Mouse (Mus musculus): ENCODE measurements around the gene Sh3bgr. TPM values are rescaled to one million over a fixed set of nuclear protein-coding genes. Genes with fewer than 3 reads are reported as not detected.

Sh3bgr gene
- total RNA-seq, 2 experiments from 2014 or later, result 843 to 991 TPM

DNA sequence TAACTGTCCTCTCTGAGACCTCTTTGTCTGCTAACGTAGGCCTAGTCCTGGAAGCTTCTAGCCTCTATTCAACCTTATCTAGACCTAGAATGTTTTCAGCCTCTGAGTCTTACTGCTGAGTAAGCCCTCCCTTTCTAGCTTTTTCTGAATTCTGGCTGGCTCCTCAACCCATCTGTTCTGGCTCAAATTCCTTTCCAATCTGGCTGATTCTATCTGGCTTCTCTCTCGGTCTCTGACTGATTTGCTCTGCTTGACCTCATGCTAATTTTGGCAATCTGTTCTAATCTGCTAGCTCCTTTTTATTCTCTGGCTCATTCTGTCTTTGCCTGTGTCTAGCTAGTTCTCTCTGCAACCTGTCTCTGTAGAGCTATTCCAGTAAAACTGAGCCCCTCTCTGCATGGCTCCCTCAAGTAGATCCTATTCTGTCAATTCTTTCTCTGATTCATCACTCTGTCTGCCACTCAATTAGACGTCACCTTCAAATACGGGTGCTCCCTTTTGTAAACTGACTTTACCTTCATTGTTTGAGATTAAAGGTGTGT lies 34.5 kb upstream of the Sh3bgr start:
- TF ChIP-seq CTCF (IDR thresholded peaks at IDR 0.05), result no peak
- no peak for DNase-seq
- Histone ChIP-seq H3K27ac (no peak overlapping the region), H3K4me3 (no peak overlapping the region)
- intact Hi-C loops (cut with DNase I), result loop anchor here (2.0 kb wide), 1 partner anchor 179 kb away; no protein-coding TSS in a partner anchor

DNA sequence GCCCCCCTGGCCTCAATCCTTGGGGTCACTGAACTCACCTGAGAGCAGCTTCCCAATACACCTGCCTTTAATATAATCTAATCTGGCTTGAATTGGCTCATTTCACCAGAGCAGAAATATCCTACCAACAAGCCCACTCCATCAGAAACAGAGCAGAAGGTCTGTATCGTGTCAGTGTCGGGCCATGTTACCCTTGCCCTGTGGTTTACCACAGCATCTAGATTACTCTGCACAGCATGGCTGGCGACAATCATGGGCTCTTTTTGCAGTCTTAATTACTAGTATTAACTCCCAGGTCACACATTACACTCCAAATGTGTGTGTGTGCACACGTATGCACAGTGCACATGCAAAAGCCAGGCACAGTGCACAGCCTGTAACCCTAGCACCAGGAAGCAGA lies 31.4 kb upstream of the Sh3bgr start:
- Histone ChIP-seq H3K27ac (no peak overlapping the region), H3K4me3 (no peak overlapping the region)
- DNase-seq, result no peak
- TF ChIP-seq CTCF (IDR thresholded peaks at IDR 0.05), result no peak
- intact Hi-C loops (cut with DNase I), result no loop called here

DNA sequence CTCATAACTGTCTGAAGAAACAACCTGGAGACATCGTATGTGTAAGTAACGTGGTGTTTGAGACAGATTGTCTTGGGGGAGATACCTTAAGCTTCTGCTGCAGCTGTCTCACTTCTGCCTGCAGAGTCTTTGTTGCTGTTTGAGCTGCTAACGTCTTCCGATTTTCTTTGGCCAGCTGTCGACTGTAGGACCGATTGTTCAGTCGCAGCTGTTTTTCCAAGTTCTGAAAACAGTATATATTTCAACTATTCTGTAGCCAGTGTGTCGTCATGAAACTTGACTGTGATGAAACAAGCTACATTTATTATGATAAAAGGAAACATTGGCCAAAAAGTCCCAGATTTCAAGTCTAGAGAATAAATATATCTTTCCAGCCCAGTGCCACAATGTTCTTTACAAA lies 26.6 kb upstream of the Sh3bgr start:
- Histone ChIP-seq H3K4me3 (no peak overlapping the region), H3K27ac (no peak overlapping the region)
- no peak for TF ChIP-seq CTCF (IDR thresholded peaks at IDR 0.05)
- intact Hi-C loops (cut with DNase I), result no loop called here
- no peak for DNase-seq

DNA sequence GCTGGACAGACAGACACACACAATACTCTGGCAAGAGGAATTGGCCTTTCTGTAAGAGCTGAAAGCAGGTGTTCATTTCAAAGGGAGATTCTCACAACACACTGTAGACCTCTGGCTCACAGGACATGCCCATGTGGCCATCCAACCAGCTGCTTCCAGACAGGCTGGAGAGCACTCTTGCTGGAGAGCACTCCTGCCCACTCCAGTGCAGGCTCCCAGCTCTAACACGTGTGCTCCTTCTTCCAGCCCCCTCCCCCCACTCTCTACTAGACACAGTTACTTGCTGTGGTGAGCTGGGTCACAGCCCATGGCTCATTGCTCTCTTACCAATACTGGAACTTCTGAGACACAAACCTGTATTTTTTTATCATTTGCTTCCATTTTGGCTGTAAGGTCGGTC lies 24.9 kb upstream of the Sh3bgr start:
- Histone ChIP-seq H3K27ac (no peak overlapping the region), H3K4me3 (no peak overlapping the region)
- TF ChIP-seq CTCF (IDR thresholded peaks at IDR 0.05), result no peak
- no peak for DNase-seq
- intact Hi-C loops (cut with DNase I), result no loop called here

DNA sequence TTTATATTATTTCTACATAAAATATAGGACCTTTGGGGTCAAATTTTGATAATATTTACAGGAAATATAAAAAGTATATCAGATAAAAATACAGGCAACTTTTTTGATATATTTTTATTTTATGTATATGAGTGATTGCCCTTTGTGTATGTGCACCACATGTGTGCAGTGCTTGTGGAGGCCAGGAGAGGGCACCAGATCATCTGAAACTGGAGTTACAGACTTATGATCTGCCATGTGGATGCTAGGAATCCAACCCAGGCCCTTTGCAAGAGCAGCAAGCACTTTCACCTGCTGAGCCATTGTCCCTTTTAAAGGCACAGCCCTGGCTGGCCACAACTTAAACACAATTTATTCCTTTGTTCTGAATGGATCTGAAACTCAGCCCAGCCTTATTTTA lies 21.1 kb upstream of the Sh3bgr start:
- intact Hi-C loops (cut with DNase I), result no loop called here
- H3K4me3 ChIP-seq, result no peak overlapping the region
- H3K27ac ChIP-seq, result no peak overlapping the region
- no peak for TF ChIP-seq CTCF (IDR thresholded peaks at IDR 0.05)
- no peak for DNase-seq

DNA sequence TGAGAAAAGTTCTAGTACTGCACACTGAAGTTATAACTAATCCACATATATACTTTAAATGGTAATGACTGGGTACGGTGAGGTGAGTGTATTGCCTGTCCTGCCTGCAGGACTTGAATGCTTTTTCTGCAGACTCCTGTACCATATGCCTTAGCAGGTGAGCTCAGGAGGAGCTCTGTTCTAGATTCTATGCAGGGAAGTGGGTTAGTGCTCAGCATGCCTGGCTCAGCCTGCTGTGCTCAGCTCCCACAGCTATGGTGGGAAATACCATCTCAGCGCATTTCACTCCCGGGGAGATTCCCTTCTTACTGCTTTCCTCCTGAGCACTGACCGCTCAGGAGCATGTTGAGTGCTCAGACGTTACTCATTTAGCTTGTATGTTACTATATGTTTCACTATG lies 12.6 kb upstream of the Sh3bgr start:
- TF ChIP-seq CTCF (IDR thresholded peaks at IDR 0.05), result no peak
- Histone ChIP-seq H3K27ac (no peak overlapping the region), H3K4me3 (no peak overlapping the region)
- DNase-seq, result no peak
- intact Hi-C loops (cut with DNase I), result no loop called here

DNA sequence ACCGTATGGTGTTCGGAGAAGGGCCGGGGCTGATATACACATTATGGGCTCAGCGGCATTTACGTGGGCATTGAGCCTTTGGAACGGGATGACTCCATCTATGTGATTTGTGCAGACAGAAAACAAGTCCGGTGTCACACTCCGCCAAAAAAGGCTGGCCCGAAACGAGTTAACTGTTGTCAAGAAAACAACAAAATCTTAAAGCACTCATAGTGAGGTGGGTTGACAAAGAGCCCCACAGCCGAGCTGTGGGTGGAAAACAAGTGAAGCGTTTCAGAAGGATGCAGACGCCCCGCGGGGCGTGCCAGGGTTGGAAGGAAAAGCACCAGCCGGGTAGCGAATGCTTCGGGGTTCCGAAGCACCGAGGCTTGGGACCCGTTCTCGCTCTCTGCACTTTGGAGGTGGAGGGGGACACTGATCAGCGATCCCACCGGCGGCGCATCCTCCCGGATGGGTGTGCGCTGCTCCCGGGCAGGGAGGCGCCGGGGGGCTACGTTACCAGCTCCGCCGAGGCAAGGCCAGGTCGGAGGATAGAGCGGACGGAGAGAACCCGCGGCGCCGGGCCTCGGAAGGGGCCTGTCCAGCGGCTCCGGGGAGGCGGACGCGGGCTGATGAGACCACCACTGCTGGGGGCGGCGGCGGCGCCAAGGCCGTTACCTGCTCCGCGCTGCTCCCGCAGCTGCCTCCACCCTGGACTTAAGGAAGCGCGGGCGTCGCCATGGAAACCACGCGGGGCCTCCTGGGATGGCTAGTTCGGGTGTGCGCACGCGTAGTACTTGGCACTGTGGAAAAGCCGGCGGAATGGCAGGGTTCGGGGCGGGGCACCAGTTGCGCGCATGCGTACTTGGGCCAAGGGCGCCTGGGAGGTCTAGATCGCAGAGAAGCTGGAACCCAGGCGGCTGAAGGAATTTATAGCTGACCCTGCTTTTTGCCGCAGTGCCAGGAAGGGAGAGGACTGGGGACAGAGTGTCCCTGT lies 8.4 kb upstream of the Sh3bgr start, which contains the start of gene Lca5l:
Gene Lca5l, minus strand, starts transcription at position 741 of the 976 bp plus-strand sequence.
- intact Hi-C loops (cut with DNase I), result loop anchor here (5.0 kb wide), 2 partner anchors 35 to 105 kb away; no protein-coding TSS in a partner anchor
- no peak for TF ChIP-seq CTCF (IDR thresholded peaks at IDR 0.05)
- Histone ChIP-seq H3K27ac (peak within 1 kb of the TSS; percentile 94), H3K4me3 (peak within 1 kb of the TSS; percentile 71)
- DNase-seq, result peak; percentile 100

DNA sequence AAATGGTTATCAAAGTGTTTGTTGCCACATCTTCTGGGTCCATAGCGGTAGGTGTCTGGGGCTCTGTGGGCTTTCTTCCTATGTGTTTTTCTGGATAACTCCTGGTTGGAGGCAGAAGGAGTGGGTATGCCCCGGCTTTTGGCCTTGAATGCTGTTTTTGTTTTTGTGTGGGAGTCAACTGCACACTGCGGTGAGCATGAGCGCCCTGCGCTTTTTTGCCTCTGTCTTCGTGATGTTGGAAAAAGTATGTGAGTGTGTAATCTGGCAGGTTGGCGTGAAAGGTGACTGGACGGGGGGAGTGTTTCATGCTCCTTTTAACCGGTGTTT lies 415 bp downstream of the Sh3bgr start:
- no peak for TF ChIP-seq CTCF (IDR thresholded peaks at IDR 0.05)
- no peak for DNase-seq
- intact Hi-C loops (cut with DNase I), result no loop called here
- peak overlapping the region; percentile 84 for H3K4me3 ChIP-seq
- peak overlapping the region; percentile 96 for H3K27ac ChIP-seq

DNA sequence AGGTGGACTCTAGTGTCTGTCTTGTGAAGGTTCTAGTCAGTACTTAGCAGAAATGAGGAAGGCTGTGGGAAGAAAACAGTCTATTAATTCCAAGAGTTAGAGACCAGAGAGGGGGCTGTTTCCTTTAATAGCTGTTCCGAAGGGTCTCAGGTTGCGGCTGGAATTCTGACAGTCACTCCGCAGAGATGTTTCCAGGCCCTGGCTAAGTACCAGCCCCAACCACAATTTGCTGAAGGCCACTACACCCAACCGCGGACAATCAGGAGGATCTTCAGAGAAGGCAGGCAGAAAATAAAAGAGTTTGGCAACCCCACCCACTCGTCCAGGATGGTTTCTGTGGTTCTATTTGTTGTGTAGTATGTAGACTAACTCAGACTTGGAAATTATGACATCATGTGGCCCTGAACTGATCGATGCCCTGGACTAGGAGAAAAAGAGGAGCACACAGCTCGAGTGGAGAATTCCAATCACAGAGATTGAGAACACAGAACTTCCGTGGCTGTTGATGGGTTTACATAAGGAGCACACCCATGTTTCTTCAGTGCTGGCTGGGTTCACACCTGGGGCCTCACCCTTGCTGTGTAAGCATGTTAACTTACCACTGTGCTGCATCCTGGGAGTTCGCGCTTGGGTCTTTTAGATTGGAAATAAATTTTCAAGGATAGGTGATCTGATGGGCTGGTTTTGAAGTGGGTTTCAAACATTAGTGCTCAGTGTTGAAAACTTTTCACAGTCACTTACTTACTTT lies 1.4 kb downstream of the Sh3bgr start:
- DNase-seq, result peak; percentile 78
- intact Hi-C loops (cut with DNase I), result no loop called here
- TF ChIP-seq CTCF (IDR thresholded peaks at IDR 0.05), result no peak
- peak overlapping the region; percentile 84 for H3K4me3 ChIP-seq
- peak overlapping the region; percentile 96 for H3K27ac ChIP-seq

DNA sequence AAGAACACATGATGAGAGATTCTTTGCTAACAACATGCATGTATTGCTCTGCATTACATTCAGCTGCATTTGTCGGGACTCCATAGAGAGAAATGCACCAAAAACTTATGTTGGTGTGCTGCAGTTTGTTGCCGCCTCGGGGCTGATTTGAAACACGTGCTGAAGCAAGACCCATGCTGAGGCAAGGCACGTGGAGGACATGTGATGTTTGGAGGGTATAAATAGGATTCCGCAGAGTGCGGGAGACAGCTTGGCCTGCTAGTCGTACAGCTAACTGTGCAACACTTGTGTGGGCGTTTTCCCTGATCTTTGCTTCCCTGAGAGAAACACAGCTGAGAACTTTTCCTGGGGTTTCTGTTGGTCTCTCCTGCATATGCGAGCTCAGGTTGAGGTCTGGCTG lies 9.5 kb downstream of the Sh3bgr start:
- Histone ChIP-seq H3K27ac (peak overlapping the region; percentile 71), H3K4me3 (peak overlapping the region; percentile 32)
- TF ChIP-seq CTCF (IDR thresholded peaks at IDR 0.05), result no peak
- intact Hi-C loops (cut with DNase I), result no loop called here
- peak; percentile 60 for DNase-seq

DNA sequence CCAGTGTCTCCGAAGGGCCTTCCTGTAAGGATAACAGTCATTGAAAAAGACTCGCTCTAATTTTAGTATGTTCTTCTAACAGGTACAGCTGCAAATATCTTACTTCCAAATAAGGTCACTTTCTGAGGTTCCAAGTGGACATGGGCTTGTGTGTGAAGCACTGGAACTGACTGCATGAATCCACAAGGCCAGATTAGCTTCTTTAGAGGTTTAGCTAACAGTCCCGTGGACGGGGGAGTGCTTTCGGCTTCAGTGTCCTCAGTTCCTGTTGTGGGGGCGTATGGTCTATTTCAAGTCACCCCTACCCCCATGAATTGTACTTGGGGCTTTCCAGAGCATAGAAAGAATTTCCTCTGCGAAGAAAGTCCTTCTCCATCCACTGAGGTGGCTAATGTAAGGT lies 10.6 kb downstream of the Sh3bgr start:
- no peak for DNase-seq
- intact Hi-C loops (cut with DNase I), result no loop called here
- H3K4me3 ChIP-seq, result peak overlapping the region; percentile 32
- peak overlapping the region; percentile 71 for H3K27ac ChIP-seq
- TF ChIP-seq CTCF (IDR thresholded peaks at IDR 0.05), result no peak

DNA sequence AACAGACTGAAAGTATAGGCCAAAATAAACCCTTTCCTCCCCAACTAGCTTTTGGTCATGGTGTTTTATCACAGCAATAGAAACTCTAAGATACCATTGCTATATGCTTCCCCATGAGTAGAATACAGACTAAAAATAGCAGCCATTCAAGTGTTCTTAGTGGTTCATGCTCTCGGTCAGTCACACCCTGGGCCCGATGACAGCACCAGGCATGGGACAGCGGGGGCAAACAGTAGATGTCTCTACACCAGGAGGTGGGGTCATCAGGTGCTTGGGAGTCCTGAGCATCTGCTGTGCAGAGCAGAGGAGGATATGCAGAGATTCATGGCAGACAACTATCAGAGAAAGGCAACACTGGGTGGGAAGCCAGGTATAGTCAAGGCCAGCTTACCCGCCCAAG lies 12.8 kb downstream of the Sh3bgr start:
- 0 out of 2 replicates have a peak overlapping the region, but pooled peaks have one; percentile 4 for H3K27ac ChIP-seq
- intact Hi-C loops (cut with DNase I), result no loop called here
- no peak for DNase-seq
- H3K4me3 ChIP-seq, result no peak overlapping the region
- no peak for TF ChIP-seq CTCF (IDR thresholded peaks at IDR 0.05)

DNA sequence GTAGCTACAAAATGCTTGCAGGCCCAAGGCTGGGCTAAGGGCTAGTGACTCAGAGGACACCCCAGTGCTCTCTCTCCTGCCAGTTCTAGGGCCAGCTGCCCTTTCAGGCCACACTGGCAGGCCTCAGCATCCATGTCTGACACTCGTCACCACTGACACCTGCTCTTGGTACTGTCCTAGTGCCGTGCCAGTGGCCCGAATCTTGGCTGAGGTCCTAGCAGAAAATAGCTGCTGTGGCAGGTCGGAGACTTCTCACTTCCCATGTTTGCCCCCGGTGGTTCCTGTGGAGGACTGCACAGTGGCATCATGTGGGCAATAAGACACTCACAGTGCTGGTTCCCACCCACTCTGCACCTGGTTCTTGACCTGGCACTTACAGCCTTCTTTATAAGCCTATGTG lies 21.2 kb downstream of the Sh3bgr start:
- intact Hi-C loops (cut with DNase I), result no loop called here
- DNase-seq, result peak; percentile 91
- H3K4me3 ChIP-seq, result peak overlapping the region; percentile 56; the same call in 1 of the 2 replicates
- peak overlapping the region; percentile 89 for H3K27ac ChIP-seq
- TF ChIP-seq CTCF (IDR thresholded peaks at IDR 0.05), result peak; percentile 38

Data from gastrocnemius, adult 2 months (tissue).